Mouse (Mus musculus) ZHBTc4 (cell line): ENCODE data around the gene Cdkn1a.
A peak's percentile ranks its signal among the peaks of the same experiment; 100 is the strongest.
"Not testable (repeated sequence)": the region's sequence is repeated elsewhere in the genome, so short reads cannot be mapped to it uniquely, and the experiment has no call there.

Source experiments
- DNase-seq: peaks from one replicate; pipeline ENCODE4 v3.0.0-alpha.2; 2011; ENCODE audit warnings: low read depth, low spot score

The Cdkn1a gene

GRCm38 (mm10) chr17:29058487-29058886 lies 32.3 kb upstream of the Cdkn1a start:
- DNase-seq: no peak

DNA sequence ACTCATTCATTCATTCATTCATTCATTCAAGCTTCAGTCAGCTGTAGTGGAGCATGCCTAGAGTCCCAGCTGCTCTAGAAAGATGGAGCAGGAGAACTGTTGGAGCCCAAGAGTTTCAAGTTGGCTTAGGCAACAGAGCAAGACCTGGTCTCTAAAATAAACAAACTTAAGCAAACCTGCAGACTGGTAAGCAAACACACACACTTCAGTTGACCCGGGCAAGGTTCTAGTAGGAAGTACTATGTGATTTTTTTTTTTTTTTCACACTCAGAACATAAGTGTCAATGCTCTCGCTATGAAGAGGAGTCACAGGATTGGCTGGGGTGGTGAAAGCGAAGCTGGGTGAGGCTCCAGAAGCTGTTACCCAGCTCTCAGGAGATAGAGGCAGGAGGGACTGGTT lies 31.2 kb upstream of the Cdkn1a start:
- DNase-seq: no peak

GRCm38 (mm10) chr17:29060946-29061345 lies 29.8 kb upstream of the Cdkn1a start:
- no peak for DNase-seq

DNA sequence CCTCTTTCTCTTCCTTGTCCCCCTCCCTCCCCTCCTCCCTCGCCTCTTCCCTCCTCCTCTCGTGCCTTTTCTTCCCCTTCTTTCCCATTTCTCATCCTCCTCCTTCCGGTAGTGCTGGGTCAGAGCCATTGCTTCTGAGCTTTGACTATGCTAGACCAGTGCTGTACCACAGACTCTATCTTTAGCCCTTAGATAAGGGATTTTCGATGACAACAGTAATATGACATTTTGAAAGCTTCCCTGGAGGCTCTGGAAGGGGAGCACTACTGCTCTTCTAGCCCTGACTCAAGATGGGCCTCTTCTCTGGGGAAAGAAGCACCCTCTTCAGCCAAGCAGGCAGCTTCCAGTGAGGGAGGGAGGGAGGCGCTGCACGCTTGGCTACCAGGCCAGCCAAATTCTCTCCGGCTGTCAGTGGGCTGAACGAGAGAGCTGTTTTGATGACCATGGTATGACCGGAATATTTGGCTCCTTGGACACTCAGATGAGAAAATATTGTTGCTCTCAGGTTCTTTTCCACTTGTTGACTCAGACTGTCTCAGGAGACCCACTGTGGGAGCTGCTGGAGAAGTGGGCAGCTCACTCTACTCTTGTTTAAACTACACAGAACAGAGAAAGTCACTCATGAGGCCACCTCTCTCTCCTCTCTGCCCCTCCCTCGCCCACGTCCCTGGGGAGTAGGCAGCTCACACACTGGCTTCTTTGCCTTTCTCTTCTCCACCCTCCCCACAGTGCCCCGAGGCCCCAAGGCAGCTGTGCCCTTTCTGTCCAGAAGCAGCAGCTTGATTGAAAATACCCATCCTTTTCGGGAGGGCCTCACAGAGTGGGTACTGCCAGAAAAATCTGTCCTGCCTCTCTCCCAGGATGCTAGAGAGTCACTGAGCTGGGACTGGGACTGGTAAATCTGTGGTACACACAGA lies 28.4 kb upstream of the Cdkn1a start:
- DNase-seq: no peak

GRCm38 (mm10) chr17:29063121-29063987 lies 27.4 kb upstream of the Cdkn1a start:
- DNase-seq: no peak

GRCm38 (mm10) chr17:29063988-29064285 lies 26.8 kb upstream of the Cdkn1a start:
- DNase-seq: no peak

- DNase-seq: peak; percentile 95
Measured at GRCm38 (mm10) chr17:29065245-29065940, 25.4 kb upstream of the Cdkn1a start.

DNA sequence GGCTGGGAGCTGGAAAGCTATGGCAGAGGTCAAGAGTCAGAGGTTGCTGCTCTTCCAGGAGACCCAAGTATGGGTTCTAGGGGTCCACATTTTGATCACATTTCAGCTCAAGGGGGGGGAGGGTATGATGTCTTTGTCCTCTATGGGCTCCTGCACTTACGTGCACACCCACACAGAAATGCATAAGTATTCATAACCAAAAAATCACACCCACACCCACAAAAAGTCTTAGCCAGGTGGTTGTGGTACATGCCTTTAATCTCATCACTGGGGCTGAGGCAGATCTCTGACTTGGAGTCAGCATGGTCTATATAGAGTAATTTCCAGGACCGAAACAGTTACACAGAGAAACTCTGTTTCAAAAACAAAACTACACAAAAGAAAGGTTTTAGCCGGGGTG lies 24.8 kb upstream of the Cdkn1a start:
- no peak for DNase-seq

DNA sequence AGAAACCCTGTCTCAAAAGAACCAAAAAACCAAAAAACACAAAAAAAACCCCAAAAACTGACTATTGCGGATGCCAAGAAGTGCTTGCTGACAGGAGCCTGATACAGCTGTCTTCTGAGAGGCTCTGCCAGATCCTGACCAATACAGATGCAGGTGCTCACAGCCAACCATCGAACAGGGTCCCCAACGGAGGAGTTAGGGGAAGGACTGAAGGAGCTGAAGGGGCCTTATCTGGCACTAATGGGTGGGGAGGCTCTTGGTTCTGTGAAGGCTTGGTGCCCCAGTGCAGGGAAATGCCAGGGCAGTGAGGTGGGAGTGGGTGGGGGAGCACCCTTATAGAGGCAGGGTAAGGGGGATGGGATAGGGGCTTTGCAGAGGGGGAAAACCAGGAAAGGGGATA lies 23.4 kb upstream of the Cdkn1a start:
- DNase-seq: not testable (repeated sequence)

DNA sequence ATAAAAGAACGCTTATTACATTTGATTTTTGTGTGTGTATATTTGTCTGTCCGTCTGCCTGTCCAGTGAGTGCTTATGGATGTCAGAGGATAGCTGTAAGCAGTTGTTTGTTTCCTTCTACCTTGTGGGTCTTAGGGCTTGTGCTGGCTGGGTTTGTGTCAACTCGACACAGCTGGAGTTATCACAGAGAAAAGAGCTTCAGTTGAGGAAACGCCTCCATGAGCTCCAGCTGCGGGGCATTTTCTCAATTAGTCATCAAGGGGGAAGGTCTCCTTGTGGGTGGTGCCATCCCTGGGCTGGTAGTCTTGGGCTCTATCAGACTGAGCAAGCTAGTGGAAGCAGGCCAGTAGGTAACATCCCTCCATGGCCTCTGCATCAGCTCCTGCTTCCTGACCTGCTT lies 22.9 kb upstream of the Cdkn1a start:
- peak; percentile 71 for DNase-seq

DNA sequence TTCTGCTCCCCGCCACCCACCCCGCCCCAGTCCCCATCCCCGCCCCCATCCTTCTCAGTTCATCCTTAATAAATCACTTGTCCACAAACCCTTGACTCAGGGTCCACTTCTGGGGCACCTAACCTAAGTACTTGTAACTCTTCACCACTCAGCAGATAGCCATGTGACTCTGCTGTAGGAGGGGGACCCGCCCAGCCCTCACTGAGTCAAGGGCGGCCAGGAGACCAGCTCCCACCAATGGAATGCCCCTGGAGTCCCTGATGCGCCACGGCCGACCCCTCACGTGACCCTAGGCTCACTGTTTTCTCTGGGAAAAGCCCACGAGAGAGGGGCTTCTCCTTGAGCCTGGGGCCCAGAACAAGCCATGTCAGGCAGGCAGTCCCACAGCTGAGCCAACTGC lies 21.7 kb upstream of the Cdkn1a start:
- DNase-seq: peak; percentile 87

GRCm38 (mm10) chr17:29071820-29072219 lies 19.0 kb upstream of the Cdkn1a start:
- DNase-seq: no peak

DNA sequence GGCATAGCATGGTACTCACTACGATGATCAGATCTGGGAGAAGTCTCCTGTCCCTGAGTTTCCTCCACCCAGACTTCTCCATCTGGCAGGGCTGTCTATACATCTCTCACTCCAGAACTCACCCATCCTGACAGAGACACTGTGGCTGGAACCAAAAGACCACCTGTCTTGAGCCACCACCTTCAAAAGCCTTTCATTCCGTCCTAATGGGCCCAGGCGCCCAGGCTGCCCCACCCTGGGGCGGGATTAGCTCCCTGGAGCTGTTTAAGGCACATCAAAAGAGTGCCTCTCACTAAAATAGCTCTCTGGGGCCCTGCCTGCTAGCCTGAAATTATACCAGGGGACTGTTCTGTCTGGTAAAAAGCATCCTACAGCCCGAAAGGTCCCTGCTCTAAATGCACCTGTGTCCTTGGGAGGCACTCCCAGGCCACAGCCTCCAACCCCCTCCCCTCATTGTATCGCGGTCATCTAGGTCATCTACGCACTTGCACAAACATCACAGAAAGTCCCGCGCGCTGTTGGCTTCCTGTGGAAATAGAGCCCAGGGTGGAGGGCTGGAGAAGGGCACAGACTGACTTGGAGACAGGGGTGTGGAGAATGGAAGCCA lies 18.0 kb upstream of the Cdkn1a start:
- peak; percentile 91 for DNase-seq

GRCm38 (mm10) chr17:29073313-29073712 lies 17.5 kb upstream of the Cdkn1a start:
- no peak for DNase-seq

- DNase-seq: peak; percentile 90
Measured at GRCm38 (mm10) chr17:29074085-29074484, 16.7 kb upstream of the Cdkn1a start.

- DNase-seq: no peak
Measured at GRCm38 (mm10) chr17:29076235-29076634, 14.5 kb upstream of the Cdkn1a start.

DNA sequence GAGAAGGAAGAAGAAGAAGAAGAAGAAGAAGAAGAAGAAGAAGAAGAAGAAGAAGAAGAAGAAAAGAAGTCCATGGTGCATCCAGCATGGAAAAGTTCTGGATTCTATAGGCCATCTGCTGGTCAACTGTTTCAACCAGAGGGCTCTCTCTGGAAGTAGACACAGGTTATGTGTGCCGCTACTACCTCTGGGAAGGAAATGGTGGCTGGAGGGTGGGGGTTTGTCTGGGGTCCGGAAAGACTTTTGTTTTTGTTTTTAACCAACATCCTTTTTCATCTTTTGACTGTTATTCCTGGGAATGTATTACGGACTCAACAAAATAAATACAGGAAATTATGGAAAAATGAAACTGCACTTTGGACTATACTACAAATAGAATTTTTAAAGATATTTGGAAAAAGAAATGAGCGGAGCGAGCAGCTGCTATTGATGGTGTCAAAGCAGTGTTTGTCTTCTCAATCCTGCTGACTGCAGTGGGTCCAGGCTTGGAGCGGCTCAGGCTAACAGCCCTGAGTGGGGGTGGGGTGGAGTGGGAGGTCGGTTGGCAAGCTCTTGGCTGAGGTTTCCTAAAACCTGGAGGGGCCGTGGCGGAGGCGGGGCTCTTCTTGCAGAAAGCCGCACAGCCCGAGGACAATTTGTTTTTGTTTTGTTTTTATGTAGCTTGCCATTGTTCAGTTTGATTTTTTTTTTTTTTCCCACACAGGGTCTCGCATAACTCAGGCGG lies 12.8 kb upstream of the Cdkn1a start:
- peak; percentile 90 for DNase-seq

DNA sequence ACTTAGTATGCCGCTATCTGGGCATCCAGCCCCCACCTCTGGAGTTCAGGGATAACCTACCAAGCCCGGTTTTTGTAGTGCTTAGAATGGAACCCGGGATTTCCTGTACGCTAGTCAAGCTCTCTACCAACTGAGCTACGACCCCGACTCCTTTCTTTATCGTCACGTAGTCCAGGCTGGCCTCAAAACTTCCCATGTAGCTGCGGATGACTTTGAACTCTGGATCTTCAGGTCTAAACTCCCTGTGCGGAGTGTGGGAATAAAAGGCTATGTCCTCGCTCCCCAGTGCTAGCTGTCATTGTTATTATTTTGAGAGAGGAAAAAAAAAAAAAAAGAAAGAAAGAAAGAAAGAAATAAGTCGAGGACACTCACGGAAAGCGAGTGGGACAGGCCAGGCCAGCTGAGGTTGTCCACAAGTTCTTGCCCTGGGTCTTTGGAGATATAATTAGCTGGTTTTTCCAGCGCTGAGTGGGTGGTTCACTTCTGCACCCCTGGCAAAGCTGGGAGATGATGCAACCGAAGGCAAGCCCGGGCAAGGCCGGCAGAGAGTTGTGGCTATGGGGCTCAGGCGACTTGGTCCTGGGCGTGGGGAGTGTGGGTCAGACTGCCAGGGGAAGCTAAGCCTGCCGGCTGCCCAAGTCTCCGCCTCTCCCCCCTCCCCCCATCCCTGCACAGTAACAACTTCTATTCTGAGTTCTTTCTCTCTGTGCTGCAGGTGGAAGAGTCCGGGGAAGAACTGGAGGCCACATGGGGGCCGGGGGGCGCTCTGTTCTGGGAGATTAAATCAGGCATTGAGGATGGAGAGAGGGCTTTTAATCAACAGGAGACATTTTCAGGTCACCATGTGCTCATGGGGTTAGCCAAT lies 12.0 kb upstream of the Cdkn1a start:
- DNase-seq: peak; percentile 93

- DNase-seq: peak; percentile 97
Measured at GRCm38 (mm10) chr17:29080758-29081617, 9.8 kb upstream of the Cdkn1a start.
